Mouse (Mus musculus): Measurements from ENCODE around the gene Adam23. TPM values are rescaled to one million over a fixed set of nuclear protein-coding genes. Genes with fewer than 3 reads are reported as not detected.

The Adam23 gene
- total and polyA plus RNA-seq, 3 experiments: not detected

GRCm38 (mm10) chr1:63511416-63511815 lies 65.7 kb downstream of the Adam23 start:
- H3K36me3 ChIP-seq (replicated peaks in 1 of 2; ENCODE audit: control insufficient read depth in 1 of 2, insufficient read depth in 1 of 2, low read length in 1 of 2): no peaks in the 10 kb centered on the region
- in situ Hi-C loops (cut with MboI; ENCODE audit: low pct_ligation_motif_present, low pct_unique_long_range_greater_than_20kb, low sequenced_read_pairs): no loop called here
- no peak overlapping the region for H3K4me2 ChIP-seq (ENCODE audit: insufficient read depth, low read depth, poor library complexity, severe bottlenecking)
- H3K9ac ChIP-seq (ENCODE audit: insufficient read depth, low read depth): no peak overlapping the region
- DNase-seq (ENCODE audit: extremely low read depth): no peak
- H3K4me3 ChIP-seq (replicated peaks in 1 of 3; ENCODE audit: low read depth in 2 of 3, low read length in 2 of 3, poor library complexity in 1 of 3): no peak overlapping the region
- H3K4me1 ChIP-seq (ENCODE audit: control insufficient read depth in 1 of 2, insufficient read depth in 2 of 2): no peaks in the 10 kb centered on the region
- TF ChIP-seq UBTF (IDR thresholded peaks at IDR 0.05; ENCODE audit: low read depth, low read length) (no peak), EP300 (IDR thresholded peaks at IDR 0.05; ENCODE audit: low read length) (no peak), RCOR1 (conservative IDR thresholded peaks at IDR 0.05; ENCODE audit: low read depth, low read length) (no peak), USF1 (IDR thresholded peaks at IDR 0.05; ENCODE audit: low read depth, low read length) (no peak), JUN (IDR thresholded peaks at IDR 0.05; ENCODE audit: insufficient read depth, low read depth, low read length) (no peak), USF2 (conservative IDR thresholded peaks at IDR 0.05; ENCODE audit: low read depth, low read length) (no peak), TBP (conservative IDR thresholded peaks at IDR 0.05; ENCODE audit: low read depth, low read length) (no peak), HCFC1 (IDR thresholded peaks at IDR 0.05; ENCODE audit: low read depth, low read length) (no peak), MAX (IDR thresholded peaks at IDR 0.05; ENCODE audit: low read length) (no peak), ZC3H11A (IDR thresholded peaks at IDR 0.05; ENCODE audit: low read depth, low read length) (no peak), POLR2A (IDR thresholded peaks at IDR 0.05; ENCODE audit: low read depth, low read length) (no peak), MAZ (IDR thresholded peaks at IDR 0.05; ENCODE audit: low read depth, low read length) (no peak), RAD21 (IDR thresholded peaks at IDR 0.05; ENCODE audit: low read depth, low read length) (no peak), BHLHE40 (IDR thresholded peaks at IDR 0.05; ENCODE audit: low read depth, low read length) (no peak), CHD2 (IDR thresholded peaks at IDR 0.05; ENCODE audit: low read length) (no peak)
- no peaks in the 10 kb centered on the region for H3K9me3 ChIP-seq (replicated peaks; ENCODE audit: low read length)
- H3K27ac ChIP-seq (ENCODE audit: insufficient read depth, low read depth): no peak overlapping the region
- no peaks in the 10 kb centered on the region for H3K27me3 ChIP-seq (replicated peaks)
- dilution Hi-C loops (cut with MboI; ENCODE audit: extremely low pct_ligation_motif_present, extremely low pct_unique_long_range_greater_than_20kb, low sequenced_read_pairs): no loop called here
- no peaks in the 10 kb centered on the region for H3K79me2 ChIP-seq (replicated peaks; ENCODE audit: control insufficient read depth, extremely low read depth, insufficient read depth, poor library complexity, severe bottlenecking)

DNA sequence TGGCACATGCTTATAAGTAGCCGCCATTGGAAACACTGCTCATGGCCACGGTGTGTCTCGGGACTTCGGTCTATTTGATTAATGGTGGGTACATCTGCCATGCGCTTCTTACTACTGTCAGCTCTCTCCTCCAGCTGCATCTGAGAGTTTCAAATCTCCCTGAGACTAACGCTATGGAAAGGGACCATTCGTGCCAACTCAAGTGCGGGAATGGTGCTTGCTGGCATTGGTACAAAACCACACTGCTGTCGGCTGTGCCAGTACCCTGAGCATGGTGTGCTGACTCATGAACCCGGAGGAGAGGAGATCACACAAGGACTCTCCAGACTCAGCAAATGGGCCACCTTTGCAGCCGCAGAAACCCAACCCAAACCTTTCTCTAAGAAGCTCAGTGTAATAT lies 72.1 kb downstream of the Adam23 start:
- H3K27ac ChIP-seq (ENCODE audit: insufficient read depth, low read depth): no peak overlapping the region
- no peaks in the 10 kb centered on the region for H3K36me3 ChIP-seq (replicated peaks in 1 of 2; ENCODE audit: control insufficient read depth in 1 of 2, insufficient read depth in 1 of 2, low read length in 1 of 2)
- H3K4me2 ChIP-seq (ENCODE audit: insufficient read depth, low read depth, poor library complexity, severe bottlenecking): no peak overlapping the region
- H3K79me2 ChIP-seq (replicated peaks; ENCODE audit: control insufficient read depth, extremely low read depth, insufficient read depth, poor library complexity, severe bottlenecking): no peaks in the 10 kb centered on the region
- no peaks in the 10 kb centered on the region for H3K27me3 ChIP-seq (replicated peaks)
- H3K4me1 ChIP-seq (ENCODE audit: control insufficient read depth in 1 of 2, insufficient read depth in 2 of 2): no peaks in the 10 kb centered on the region
- dilution Hi-C loops (cut with MboI; ENCODE audit: extremely low pct_ligation_motif_present, extremely low pct_unique_long_range_greater_than_20kb, low sequenced_read_pairs) (no loop called here), in situ Hi-C loops (cut with MboI; ENCODE audit: low pct_ligation_motif_present, low pct_unique_long_range_greater_than_20kb, low sequenced_read_pairs) (no loop called here)
- no peak overlapping the region for H3K4me3 ChIP-seq (replicated peaks in 1 of 3; ENCODE audit: low read depth in 2 of 3, low read length in 2 of 3, poor library complexity in 1 of 3)
- H3K9me3 ChIP-seq (replicated peaks; ENCODE audit: low read length): no peaks in the 10 kb centered on the region
- H3K9ac ChIP-seq (ENCODE audit: insufficient read depth, low read depth): no peak overlapping the region
- no peak for DNase-seq (ENCODE audit: extremely low read depth)
- TF ChIP-seq KAT2A (IDR thresholded peaks at IDR 0.05; ENCODE audit: insufficient replicate concordance, low read length) (no peak), RAD21 (IDR thresholded peaks at IDR 0.05; ENCODE audit: low read depth, low read length) (no peak), CHD2 (IDR thresholded peaks at IDR 0.05; ENCODE audit: low read length) (no peak), HCFC1 (IDR thresholded peaks at IDR 0.05; ENCODE audit: low read depth, low read length) (no peak), EP300 (IDR thresholded peaks at IDR 0.05; ENCODE audit: low read length) (no peak), ZMIZ1 (IDR thresholded peaks at IDR 0.05; ENCODE audit: low read depth, low read length) (no peak), CTCF (conservative IDR thresholded peaks at IDR 0.05 in 1 of 2, IDR thresholded peaks at IDR 0.05 in 1 of 2; ENCODE audit: low read depth in 2 of 2, low read length in 2 of 2) (no peak)

Data from CH12.LX (cell line).